Mouse (Mus musculus): ENCODE measurements around the gene Igfbp1. TPM values are rescaled to one million over a fixed set of nuclear protein-coding genes. Genes with fewer than 3 reads are reported as not detected.

Igfbp1 gene
- polyA plus RNA-seq, 1 experiment: not detected

DNA sequence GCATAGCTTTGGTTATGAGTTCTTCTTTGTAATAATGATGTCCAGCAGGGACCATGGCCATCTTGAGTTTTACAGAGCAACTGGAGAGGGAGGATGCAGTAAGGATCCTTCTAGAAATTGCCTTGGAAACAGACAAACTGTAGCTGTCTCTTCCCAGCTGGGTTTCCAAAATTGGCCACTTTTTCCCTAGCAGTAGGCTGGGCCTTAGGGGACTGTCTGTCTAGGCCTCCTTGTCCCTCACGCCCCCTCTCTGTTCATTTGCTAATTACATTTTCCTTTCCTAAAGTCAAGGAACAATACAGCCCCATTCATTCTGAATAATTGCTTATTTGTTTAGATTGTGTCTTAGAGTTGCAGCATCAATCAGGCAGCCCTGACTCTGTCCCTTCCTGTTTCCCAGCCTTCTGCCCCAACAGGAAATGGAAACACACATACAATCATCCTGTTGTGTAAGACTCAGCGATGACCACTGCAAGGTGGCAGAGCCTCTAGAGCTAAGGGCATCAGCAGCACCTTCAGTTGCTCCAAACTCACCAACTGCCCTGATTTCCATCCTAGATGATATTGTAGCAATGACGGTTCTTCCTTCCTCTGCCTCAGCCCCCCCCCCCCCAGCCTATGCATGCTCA, 37.5 kb downstream of the Igfbp1 start:
- Histone ChIP-seq H3K4me1 (ENCODE audit: control insufficient read depth, insufficient read depth, insufficient read length, low read length) (peaks cover 6% of the 10 kb centered on the region; the same call in 1 of the 2 replicates), H3K27ac (replicated peaks; ENCODE audit: low read depth, low read length) (no peak overlapping the region), H3K4me3 (ENCODE audit: insufficient read depth, low read depth, low read length) (no peak overlapping the region)

DNA sequence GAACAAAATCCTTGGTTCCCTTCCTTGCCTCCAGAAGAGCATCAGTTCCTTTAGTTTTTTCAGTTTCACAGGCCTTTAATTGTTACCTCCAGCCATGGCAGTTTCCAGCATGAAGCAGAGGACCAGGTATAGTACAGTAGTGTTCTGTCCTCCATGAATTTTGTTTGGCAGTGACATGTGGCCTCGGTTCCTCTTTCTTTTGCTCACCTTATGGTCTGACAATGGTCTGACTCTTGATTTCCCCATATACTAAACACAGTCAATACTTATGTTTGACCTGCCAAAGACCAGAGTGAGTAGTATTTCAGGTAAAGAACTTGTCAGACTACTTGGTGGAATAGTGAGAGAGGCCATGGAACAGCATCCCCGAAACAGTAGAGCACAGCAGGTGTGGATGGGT, 39.2 kb downstream of the Igfbp1 start:
- Histone ChIP-seq H3K4me3 (ENCODE audit: insufficient read depth, low read depth, low read length) (no peak overlapping the region), H3K27ac (replicated peaks; ENCODE audit: low read depth, low read length) (no peak overlapping the region), H3K4me1 (ENCODE audit: control insufficient read depth, insufficient read depth, insufficient read length, low read length) (peaks cover 6% of the 10 kb centered on the region; the same call in 1 of the 2 replicates)

DNA sequence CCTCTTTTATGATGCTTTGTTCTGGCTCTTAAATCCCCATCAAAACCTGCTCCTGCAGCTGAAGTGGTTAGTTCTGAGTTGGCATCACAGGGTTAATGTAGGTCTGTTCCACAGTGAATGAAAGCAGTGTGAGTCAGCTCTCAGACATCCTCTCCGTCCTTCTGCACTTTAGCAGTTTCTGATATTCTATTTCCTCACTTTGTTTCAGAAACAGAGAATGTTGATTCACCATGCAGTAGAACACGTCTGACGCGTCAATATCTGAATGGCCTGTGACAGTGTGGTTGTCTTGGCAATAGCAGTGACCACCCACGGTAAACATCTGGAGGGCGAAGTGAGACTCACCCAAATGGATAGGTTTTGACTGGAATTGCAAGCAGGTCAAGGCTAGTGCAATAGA, 40.1 kb downstream of the Igfbp1 start:
- no peak overlapping the region for H3K4me3 ChIP-seq (ENCODE audit: insufficient read depth, low read depth, low read length)
- no peak overlapping the region for H3K27ac ChIP-seq (replicated peaks; ENCODE audit: low read depth, low read length)
- H3K4me1 ChIP-seq (ENCODE audit: control insufficient read depth, insufficient read depth, insufficient read length, low read length): peaks cover 6% of the 10 kb centered on the region; the same call in 1 of the 2 replicates

DNA sequence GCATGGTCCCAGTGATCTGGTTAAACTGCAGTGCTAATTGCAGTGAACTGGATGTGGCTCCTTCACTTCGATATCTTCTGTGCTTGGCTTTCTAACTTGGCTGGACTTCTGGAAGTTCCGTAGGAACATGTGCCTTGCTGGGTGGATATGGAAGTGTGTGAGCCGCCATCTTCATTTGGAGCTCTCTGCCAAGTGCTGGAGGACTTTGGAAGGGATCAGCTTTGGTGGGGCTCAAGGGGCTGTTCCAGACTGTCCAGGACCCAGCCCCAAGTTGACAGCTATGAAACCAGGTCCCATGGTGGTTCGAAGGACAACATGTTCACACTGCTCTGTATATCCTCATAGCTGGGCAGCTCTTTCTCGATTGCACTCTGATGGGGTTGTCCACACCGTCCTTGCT, 41.0 kb downstream of the Igfbp1 start:
- Histone ChIP-seq H3K27ac (replicated peaks; ENCODE audit: low read depth, low read length) (no peak overlapping the region), H3K4me1 (ENCODE audit: control insufficient read depth, insufficient read depth, insufficient read length, low read length) (peaks cover 6% of the 10 kb centered on the region; the same call in 1 of the 2 replicates), H3K4me3 (ENCODE audit: insufficient read depth, low read depth, low read length) (no peak overlapping the region)

DNA sequence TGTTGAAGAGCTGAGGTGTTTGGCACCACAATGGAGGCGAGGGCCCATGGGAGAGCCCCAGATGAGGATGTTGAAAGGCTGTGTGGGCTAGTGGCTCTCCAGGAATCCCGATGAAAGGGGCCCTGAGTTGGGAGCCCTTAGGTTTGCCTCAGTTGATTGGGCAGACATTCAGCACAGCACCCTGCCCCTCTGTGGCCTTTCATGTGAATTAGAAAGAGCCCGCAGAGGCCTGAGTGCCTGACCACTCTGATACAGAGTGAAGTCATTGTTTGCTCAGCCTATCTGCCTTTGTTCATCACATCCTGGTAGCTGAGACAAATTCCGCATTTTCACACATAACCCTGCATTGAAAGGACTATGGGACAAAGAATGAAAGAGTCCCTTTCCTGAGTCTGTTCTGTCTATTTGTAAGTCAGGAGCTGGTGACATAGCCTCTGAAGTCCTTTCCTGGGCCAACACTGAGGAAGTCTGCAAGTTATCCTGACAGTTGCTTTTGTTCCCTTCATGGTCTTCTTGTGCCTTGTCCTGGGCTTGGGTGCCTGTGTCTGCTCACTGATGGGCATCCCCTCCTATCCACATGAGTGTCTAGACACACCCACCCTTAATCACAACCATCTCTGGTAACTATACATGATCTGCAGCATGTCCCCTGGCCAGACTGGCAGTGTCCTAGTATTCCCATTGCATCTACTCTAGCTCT, 41.6 kb downstream of the Igfbp1 start:
- H3K27ac ChIP-seq (replicated peaks; ENCODE audit: low read depth, low read length): no peak overlapping the region
- H3K4me1 ChIP-seq (ENCODE audit: control insufficient read depth, insufficient read depth, insufficient read length, low read length): no peaks in the 10 kb centered on the region
- H3K4me3 ChIP-seq (ENCODE audit: insufficient read depth, low read depth, low read length): no peak overlapping the region

DNA sequence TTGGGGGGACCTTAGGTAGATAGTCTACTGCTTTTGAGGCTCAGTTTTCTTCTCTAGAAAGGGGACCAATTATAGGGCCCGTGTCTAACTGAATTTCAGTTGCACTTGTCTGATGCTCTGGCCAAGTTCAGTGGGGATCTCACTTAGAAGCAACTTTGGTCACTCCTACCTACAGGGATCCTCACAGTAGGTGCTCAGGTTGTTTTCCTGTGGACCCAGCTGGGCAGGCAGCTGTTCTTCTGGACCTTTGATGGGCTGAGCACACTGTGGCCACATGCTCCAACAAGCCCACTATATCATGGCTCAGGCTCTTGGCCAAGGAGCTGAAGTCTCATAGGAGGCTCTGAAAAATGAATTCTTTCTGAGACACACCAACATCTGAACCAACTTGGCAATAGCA, 47.2 kb downstream of the Igfbp1 start:
- H3K27ac ChIP-seq (replicated peaks; ENCODE audit: low read depth, low read length): no peak overlapping the region
- H3K4me1 ChIP-seq (ENCODE audit: control insufficient read depth, insufficient read depth, insufficient read length, low read length): no peaks in the 10 kb centered on the region
- no peak overlapping the region for H3K4me3 ChIP-seq (ENCODE audit: insufficient read depth, low read depth, low read length)

DNA sequence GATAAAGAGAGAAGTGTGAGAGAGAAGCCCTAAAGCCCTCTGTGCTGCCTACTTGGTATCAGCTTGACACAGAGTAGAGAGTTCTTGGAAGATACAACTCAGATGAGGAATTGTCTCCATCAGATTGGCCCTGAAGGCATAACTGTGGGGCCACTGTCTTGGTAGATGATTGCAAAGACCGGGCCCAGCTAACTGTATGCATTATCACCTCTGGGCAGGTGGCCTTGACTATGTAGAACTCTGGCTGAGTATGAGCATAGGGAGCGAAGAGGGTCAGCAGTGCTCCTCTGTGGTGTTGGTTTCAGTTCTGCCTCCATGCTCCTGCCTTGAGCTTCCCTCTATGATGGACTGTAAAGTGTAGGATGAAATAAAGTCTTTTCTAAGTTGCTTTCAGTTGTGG, 52.8 kb downstream of the Igfbp1 start:
- no peaks in the 10 kb centered on the region for H3K4me1 ChIP-seq (ENCODE audit: control insufficient read depth, insufficient read depth, insufficient read length, low read length)
- no peak overlapping the region for H3K27ac ChIP-seq (replicated peaks; ENCODE audit: low read depth, low read length)
- no peak overlapping the region for H3K4me3 ChIP-seq (ENCODE audit: insufficient read depth, low read depth, low read length)

DNA sequence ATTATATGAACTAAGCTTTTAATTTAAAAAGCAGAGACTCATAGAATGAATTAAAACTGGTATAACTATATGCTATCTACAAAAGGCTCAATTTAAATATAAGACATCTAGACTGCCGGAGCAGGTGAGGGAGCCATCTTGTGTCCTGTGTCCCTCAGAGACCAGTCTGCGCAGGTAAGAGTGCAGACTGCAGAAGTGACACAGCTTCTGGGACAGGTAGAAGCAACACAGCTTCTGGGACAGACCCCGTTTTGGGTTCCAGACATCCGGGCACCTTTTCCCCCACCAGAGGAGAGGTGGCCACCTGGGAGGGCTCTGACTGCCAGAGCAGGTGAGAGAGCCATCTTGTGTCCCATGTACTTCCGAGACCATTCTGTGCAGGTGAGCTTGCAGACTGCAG, 53.3 kb downstream of the Igfbp1 start:
- Histone ChIP-seq H3K4me3 (ENCODE audit: insufficient read depth, low read depth, low read length) (no peak overlapping the region), H3K4me1 (ENCODE audit: control insufficient read depth, insufficient read depth, insufficient read length, low read length) (no peaks in the 10 kb centered on the region), H3K27ac (replicated peaks; ENCODE audit: low read depth, low read length) (no peak overlapping the region)

Other genes starting within 250 kb of the Igfbp1 start
- not detected in 2 replicates for gene Adcy1, start 134.3 kb upstream of the Igfbp1 start, polyA plus RNA-seq (2012; ENCODE audit: insufficient read depth, insufficient read length, missing spikeins)
- gene Gm11985, start 9.2 kb upstream of the Igfbp1 start, polyA plus RNA-seq (2012; ENCODE audit: insufficient read depth, insufficient read length, missing spikeins): not detected in 2 replicates
- gene Igfbp3, start 16.1 kb downstream of the Igfbp1 start, polyA plus RNA-seq (2012; ENCODE audit: insufficient read depth, insufficient read length, missing spikeins): 5.9 and 8.2 TPM in 2 replicates